Mouse (Mus musculus) neural tube, embryonic 12.5 days (tissue): Measurements from ENCODE around the gene Ptpn3. TPM values are rescaled to one million over a fixed set of nuclear protein-coding genes. Genes with fewer than 3 reads are reported as not detected.
A peak's percentile ranks its signal among the peaks of the same experiment; 100 is the strongest.

Experiments
- ATAC-seq: fragments of 200-750 bp; cut with Nextera tagmentation; 2 replicates; pipeline ENCODE4 v1.8.0; 2017; ENCODE audit warnings: low read depth, mild to moderate bottlenecking, moderate TSS enrichment, moderate library complexity; ENCODE audit not compliant: low FRiP score
- H3K27ac ChIP-seq: fragments of 300-500 bp; sonication (generic); 2 replicates; pipeline ENCODE4 v1.5.1; 2016
- H3K27me3 ChIP-seq: fragments of 300-500 bp; sonication (generic); replicated peaks from 2 replicates; pipeline ENCODE4 v1.6.1; 2016; ENCODE audit warnings: mild to moderate bottlenecking
- H3K36me3 ChIP-seq: fragments of 300-500 bp; sonication (generic); 2 replicates; pipeline ENCODE4 v1.6.1; 2016; ENCODE audit warnings: mild to moderate bottlenecking
- H3K4me1 ChIP-seq: fragments of 300-500 bp; sonication (generic); 2 replicates; pipeline ENCODE4 v1.6.1; 2016
- H3K4me2 ChIP-seq: fragments of 300-500 bp; sonication (generic); replicated peaks from 2 replicates; pipeline ENCODE4 v1.6.1; 2016; ENCODE audit warnings: mild to moderate bottlenecking
- H3K4me3 ChIP-seq: fragments of 300-500 bp; sonication (generic); 2 replicates; pipeline ENCODE4 v1.5.1; 2016
- H3K9ac ChIP-seq: fragments of 300-500 bp; sonication (generic); 2 replicates; pipeline ENCODE4 v1.6.1; 2016; ENCODE audit warnings: mild to moderate bottlenecking
- H3K9me3 ChIP-seq: fragments of 300-500 bp; sonication (generic); 2 replicates; pipeline ENCODE4 v1.6.1; 2016; ENCODE audit warnings: mild to moderate bottlenecking
- WGBS: fragments of 180-500 bp; shearing (Covaris S2); methylation state at CpG from one replicate; pipeline ENCODE4 v1.1.7; 2016; 5-methylcytosine and 5-hydroxymethylcytosine counted together
- polyA plus RNA-seq: library from polyadenylated mRNA; unstranded; fragments of >200 nt; fragmentation: Nextera tagmentation; extraction: Ambion mirVana; gene quantifications from 2 replicates; pipeline ENCODE4 v1.2.1, GENCODE M21; 2016

Ptpn3 gene
- polyA plus RNA-seq, 1 experiment from 2014 or later: 5.8 TPM

DNA sequence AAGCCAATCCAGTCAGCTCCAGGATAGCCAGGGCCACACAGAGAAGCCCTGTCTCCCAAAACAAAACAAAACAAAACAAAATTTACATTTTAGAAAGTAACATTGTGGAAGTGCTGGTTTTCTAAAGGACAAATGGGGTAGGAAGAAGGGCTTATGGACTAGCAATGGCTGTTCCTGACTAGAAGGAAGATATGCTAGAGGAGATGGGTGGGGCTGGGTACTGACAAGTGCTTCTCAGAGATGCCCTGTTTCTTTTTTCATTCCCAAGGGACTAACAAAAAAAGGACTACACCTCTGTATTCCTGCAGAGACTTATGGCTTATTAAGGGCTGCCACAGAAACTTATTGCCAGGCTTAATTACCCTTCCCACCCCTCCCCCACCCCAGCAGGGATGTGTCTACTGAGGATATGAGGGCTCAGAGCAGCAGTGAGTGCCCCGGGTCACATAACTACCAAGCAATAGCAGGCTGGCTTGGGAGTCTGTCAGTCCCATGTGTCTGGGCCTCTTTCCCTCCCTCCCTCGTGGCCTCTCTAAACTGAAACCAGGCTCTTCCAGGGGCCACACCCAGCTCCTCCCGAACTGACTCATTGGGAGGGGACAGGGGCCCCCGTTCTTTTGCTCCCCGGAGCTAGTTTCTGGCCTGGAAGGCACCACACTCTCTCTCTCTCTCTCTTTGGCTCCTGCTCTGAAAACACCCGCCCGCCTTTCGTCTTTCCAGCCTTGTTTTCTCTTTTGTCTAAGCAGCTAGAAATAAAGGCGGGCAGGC lies 148.4 kb downstream of the Ptpn3 start:
- peak; percentile 76 for ATAC-seq
- Histone ChIP-seq H3K4me2 (peak overlapping the region; percentile 49), H3K36me3 (no peaks in the 10 kb centered on the region), H3K27ac (0 out of 2 replicates have a peak overlapping the region, but pooled peaks have one; percentile 15), H3K9ac (no peak overlapping the region), H3K4me3 (no peak overlapping the region), H3K4me1 (peaks cover 16% of the 10 kb centered on the region), H3K27me3 (no peaks in the 10 kb centered on the region), H3K9me3 (no peaks in the 10 kb centered on the region)
- 3% methylated on average over 9 of the region's 9 CpGs for WGBS

DNA sequence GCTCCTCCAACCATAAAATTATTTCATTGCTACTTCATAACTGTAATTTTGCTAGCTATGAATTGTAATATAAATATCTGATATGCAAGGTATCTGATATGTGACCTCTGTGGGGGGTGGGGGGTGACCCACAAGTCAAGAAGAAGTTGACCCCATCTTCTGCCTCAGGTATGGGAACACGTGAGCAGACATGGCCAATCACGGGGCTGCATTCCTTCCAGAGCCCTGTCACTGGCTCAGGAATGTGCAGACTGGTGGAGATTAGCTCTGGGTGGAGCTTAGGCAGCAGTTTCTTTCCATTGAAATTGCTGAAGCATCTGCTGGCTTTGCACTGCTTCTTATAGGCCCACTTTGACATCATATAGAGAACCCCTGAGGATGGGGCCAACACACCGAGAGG lies 153.5 kb downstream of the Ptpn3 start:
- H3K4me1 ChIP-seq: peaks cover 5% of the 10 kb centered on the region
- H3K4me3 ChIP-seq: no peak overlapping the region
- no peaks in the 10 kb centered on the region for H3K36me3 ChIP-seq
- H3K4me2 ChIP-seq: no peak overlapping the region
- no peak overlapping the region for H3K27ac ChIP-seq
- peaks cover 4% of the 10 kb centered on the region; the same call in 1 of the 2 replicates for H3K27me3 ChIP-seq
- ATAC-seq: no peak
- WGBS: 76% methylated on average over 3 of the region's 3 CpGs
- H3K9me3 ChIP-seq: no peaks in the 10 kb centered on the region
- no peak overlapping the region for H3K9ac ChIP-seq

DNA sequence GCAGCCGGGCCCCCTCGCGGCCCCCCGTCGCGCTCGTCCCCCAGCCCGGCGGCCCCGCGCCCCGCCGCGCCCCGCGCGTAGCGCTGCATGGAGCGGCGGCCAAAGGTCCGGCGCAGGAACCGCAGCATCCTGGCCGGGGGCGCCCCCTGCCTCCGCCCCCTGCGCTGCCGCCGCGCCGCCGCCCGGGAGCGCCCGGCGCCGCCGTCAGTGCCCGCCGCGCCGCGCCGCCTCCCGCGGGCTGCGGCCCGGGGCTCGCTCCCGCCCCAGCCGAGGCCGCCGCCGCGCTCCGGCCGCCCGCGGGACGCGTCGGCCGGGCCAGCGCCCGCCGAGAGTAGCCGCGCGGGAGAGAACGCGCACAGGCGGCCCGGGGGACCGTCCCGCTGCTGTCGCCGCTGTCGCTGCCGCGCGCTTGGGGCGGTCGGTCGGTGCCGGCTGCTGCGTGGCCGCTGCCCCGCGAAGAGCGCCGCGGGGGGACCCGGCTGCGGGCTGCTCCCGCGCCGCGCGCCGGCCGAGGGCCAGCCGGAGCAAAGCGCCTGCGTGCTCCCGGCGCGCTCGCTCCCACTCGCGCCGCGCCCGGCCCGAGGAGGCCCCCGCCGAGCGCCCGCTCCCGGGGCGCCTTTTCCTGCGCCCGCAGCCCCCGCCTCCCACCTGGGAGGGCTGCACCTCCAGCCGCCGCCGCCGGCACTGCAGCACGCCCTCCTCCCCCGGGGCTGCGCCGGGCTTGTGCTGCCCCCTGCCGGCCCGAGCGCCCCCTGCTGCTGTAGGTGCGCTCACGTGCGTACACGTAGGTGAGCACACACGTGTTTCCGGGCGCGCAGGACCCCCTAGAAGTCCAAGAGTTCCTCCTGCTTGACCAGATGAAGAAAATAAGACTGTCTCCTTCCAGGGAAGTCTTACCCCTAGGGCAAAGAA lies 158.4 kb downstream of the Ptpn3 start, which contains the start of gene Epb41l4b:
Epb41l4b (minus strand) TSS at position 412 of the 912 bp plus-strand sequence.
- peaks cover 26% of the 10 kb centered on the region for H3K27me3 ChIP-seq

DNA sequence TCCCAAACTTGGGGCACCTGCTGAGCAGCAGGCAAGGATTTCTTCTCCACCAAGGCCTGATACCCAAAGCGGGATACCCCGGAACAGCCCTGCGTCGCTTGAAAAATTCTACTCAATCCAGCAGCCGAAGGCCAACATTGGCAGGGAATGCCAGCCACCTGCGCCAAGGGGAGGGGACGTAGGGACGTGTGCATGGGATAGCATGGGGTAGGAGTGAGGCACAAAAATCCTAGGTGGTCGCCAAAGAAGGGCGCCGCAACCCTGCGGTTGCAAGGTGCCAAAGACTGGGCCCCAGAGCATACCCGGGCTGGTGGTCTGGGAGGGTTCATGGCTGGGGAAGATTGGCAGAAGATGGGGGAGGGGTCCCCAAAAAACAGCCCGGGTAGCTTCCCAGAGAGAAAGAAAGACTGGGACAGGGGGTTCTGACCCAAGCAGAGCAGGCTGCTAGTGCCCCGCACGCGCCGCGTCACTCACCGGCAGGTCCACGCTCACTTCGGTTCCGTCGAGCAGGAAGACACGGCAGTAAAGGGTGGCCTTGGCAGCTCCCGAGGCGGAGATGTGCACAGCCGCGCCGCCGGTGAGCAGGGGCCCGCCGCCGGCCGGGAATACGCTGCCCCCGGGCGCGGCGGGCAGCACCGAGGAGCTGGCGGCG lies 159.1 kb downstream of the Ptpn3 start:
- H3K9ac ChIP-seq: peak overlapping the region; percentile 61
- H3K9me3 ChIP-seq: no peaks in the 10 kb centered on the region
- peak overlapping the region; percentile 73 for H3K4me3 ChIP-seq
- no peak overlapping the region for H3K27ac ChIP-seq
- no peaks in the 10 kb centered on the region for H3K36me3 ChIP-seq
- WGBS: 2% methylated on average over 37 of the region's 43 CpGs
- ATAC-seq: peak; percentile 34
- peak overlapping the region; percentile 82 for H3K4me2 ChIP-seq
- peaks cover 19% of the 10 kb centered on the region for H3K4me1 ChIP-seq
- H3K27me3 ChIP-seq: peaks cover 26% of the 10 kb centered on the region

More for the DNA sequence above, 158.4 kb downstream of the Ptpn3 start, which contains the start of gene Epb41l4b:
- H3K9ac ChIP-seq: peak within 1 kb of the TSS; percentile 78
- WGBS: under 1% methylated on average over 115 of the region's 142 CpGs
- no peaks in the 10 kb centered on the region for H3K36me3 ChIP-seq
- H3K4me2 ChIP-seq: peak within 1 kb of the TSS; percentile 82
- peaks cover 19% of the 10 kb centered on the region for H3K4me1 ChIP-seq
- H3K27ac ChIP-seq: 0 out of 2 replicates have a peak within 1 kb of the TSS, but pooled peaks have one; percentile 20
- no peaks in the 10 kb centered on the region for H3K9me3 ChIP-seq
- H3K4me3 ChIP-seq: peak within 1 kb of the TSS; percentile 73
- peak; percentile 86 for ATAC-seq

DNA sequence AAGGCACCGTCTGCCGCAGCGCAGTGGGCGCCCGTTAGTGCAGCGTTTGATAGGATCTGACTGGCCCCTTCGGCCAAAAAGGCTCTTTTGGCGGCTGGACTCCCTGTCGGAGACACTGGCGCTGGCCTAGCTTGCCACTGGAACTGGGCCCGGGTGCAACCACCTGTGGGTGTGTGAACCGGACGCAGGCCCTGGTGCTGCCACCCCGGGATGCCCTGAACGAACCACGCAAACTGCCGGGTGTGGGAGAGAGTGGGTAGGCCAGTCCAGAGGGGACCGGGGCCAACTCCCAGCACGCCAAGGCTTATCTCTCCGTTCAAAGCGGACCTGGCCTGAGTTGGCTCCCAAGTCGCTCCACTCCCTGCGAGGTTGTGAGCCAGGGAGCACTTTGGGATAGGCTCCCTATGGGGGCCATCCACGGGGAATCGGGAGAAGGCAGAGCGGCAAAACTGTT lies 159.7 kb downstream of the Ptpn3 start:
- peak overlapping the region; percentile 82 for H3K4me2 ChIP-seq
- no peaks in the 10 kb centered on the region for H3K36me3 ChIP-seq
- no peaks in the 10 kb centered on the region for H3K9me3 ChIP-seq
- H3K27ac ChIP-seq: no peak overlapping the region
- H3K27me3 ChIP-seq: peaks cover 26% of the 10 kb centered on the region
- peak overlapping the region; percentile 73 for H3K4me3 ChIP-seq
- peaks cover 19% of the 10 kb centered on the region for H3K4me1 ChIP-seq
- peak overlapping the region; percentile 61 for H3K9ac ChIP-seq
- ATAC-seq: no peak
- 3% methylated on average over 26 of the region's 26 CpGs for WGBS

DNA sequence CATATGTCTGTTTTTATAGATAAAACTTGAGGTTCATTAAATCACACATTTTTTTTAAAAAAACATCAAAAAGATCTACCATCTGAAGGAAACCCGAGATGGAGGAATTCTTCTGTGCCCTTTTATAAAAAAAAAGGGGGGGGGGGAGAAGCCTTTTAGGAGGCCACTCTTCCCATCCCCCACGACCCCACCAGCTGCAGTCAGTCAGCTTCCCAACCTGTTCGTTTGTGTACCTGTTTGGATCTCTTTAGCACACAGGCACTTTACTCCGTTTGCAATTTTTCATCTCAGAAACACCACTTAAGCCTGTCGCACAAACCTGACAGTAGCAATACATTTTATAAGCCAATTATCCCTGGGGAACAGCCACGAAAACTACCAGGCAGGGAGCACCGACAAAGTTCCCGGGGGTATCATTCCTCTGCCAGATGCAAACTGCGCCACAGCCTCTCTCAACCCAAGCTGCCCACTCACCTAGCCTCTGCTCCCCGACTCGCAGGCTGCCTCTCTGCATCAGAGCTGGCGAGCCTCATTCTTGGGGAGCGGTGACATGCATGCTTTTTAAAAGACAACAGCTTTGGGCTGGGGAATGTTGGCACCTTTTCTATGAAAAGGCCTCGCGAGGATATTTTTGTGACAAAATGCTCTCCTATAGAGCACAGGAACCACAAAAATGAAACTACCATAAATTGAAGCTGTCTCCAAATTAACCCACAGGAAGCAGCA lies 160.5 kb downstream of the Ptpn3 start:
- Histone ChIP-seq H3K4me2 (peak overlapping the region; percentile 82), H3K27me3 (peaks cover 26% of the 10 kb centered on the region), H3K27ac (no peak overlapping the region), H3K4me3 (peak overlapping the region; percentile 73), H3K9ac (no peak overlapping the region), H3K9me3 (no peaks in the 10 kb centered on the region), H3K4me1 (peaks cover 19% of the 10 kb centered on the region), H3K36me3 (no peaks in the 10 kb centered on the region)
- no peak for ATAC-seq
- WGBS: 18% methylated on average over 15 of the region's 15 CpGs

Other genes with a start within 250 kb of the Ptpn3 start
- 1.7 and 1.9 TPM in 2 replicates for gene Epb41l4b, start 158.4 kb downstream of the Ptpn3 start, polyA plus RNA-seq
- 2.6 and 3.7 TPM in 2 replicates for gene Palm2, start 132.4 kb upstream of the Ptpn3 start, polyA plus RNA-seq